Mouse (Mus musculus) thymus, adult 2 months (tissue): ENCODE data around the gene Wwc2.

Experiments used
- CTCF ChIP-seq: fragments of 200-500 bp; IDR thresholded peaks from 2 replicates; pipeline ENCODE4 v1.5.1; 2012; ENCODE audit warnings: mild to moderate bottlenecking, control low read depth, low read length, moderate library complexity, borderline replicate concordance; ENCODE audit not compliant: control insufficient read depth, poor library complexity, insufficient read depth; ENCODE audit errors: extremely low read depth
- POLR2A ChIP-seq: fragments of 200-500 bp; IDR thresholded peaks from 2 replicates; pipeline ENCODE4 v1.6.1; 2012; ENCODE audit warnings: mild to moderate bottlenecking, low read length, control low read depth, moderate library complexity; ENCODE audit not compliant: control insufficient read depth, poor library complexity, insufficient read depth; ENCODE audit errors: extremely low read depth

DNA sequence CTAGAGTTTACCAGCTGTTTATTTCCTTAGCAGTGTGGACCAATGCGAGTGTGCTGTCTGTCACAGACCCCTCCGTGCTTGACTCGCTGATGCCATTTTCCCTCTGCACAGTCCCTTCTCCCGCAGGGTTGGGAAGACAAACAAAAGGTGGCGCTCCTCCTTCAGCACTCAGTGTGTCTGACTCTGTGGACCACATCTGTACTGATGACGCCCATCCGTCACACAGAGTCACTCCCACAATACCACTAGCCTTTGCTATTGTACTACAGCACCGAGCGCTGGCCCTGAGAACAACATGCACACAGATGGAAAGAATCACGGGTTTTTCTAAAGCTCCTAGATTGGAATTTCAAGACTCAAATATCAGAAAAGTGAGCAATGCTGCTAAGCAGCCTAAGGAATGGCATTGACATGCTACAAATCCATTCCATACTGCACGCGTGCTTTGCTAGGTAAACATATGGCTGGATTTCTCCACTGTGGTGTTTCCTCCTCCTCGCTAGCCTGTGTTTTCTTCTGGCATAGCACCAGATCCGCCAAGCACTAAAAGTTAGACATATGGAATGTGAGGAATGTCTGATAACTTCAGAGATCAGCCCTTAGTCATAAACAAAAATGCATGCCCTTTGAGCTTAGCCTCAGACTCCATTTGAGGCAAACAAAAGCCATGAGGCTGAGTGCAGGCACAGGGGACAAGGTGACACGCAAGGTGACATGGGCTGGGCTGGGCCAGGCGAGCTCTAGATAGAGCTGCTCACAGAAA is 58.5 kb downstream of the Wwc2 start:
- no peak for TF ChIP-seq POLR2A
- TF ChIP-seq CTCF: no peak
